Mouse (Mus musculus) brain, embryonic 18.5 days (tissue): ENCODE measurements around the gene Cit.

Experiments
- DNase-seq: peaks from one replicate; pipeline ENCODE4 v3.0.0-alpha.2; 2012; ENCODE audit warnings: low read depth, low spot score

Cit gene

DNA sequence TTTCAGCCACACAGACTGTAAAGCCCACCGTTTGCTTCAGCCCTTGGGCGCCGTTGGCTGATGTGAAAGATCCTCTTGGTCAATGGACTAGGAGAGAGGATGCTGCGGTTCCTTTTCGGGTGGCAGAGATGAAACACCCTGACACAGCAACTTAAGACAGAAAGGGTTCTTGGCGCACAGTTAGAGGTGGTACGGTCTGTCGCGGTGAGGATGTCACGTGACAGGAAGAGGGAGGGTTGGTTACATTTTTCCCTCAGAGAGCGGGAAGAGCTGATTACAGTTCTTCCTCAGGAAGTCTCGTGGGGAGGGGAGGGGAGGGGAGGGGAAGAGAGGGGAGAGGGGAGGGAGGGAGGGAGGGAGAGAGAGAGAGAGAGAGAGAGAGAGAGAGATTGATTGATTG is 192.7 kb downstream of the Cit start:
- no peak for DNase-seq

DNA sequence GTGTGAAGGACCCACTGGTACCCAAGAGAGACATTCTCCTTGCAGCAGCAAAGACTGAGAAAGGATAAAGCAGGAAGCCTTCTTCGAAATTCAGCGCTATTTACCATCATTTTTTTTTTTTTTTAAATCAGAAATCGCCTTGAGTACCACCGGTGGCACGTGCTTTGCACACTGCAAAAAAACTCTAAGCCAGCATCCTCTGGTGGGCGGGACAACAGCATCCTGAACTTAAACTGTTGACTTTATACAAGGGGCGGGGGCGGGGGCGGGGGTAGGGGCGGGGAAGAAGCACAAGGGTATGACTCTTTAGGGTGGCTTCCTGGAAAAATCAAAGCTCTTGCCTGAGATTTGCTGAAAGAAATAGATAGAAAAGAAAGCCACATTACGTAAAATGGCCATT is 194.6 kb downstream of the Cit start:
- DNase-seq = no peak

- no peak for DNase-seq
Observed at GRCm38 (mm10) chr5:116042241-116042640, 197.2 kb downstream of the Cit start.

GRCm38 (mm10) chr5:116045581-116045980 is 200.5 kb downstream of the Cit start:
- no peak for DNase-seq

DNA sequence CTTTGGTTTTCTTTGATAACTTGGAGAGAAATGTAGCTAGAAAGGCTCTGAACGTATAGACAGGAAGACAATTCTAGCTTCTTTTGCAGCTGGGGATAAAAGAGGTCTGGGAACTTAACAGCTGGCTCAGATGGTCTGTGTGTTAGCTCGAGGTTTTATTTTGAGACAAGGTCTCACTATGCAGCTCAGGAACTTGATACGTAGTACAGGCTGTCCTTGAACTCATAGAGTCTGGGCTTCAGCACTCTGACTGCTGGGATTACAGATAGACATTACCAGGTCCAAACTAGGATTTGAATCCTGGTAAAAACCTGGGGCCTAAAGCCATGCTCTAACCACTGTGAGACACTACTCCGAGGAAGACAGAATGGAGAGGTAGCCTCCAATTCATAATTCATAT is 201.2 kb downstream of the Cit start:
- DNase-seq = no peak

DNA sequence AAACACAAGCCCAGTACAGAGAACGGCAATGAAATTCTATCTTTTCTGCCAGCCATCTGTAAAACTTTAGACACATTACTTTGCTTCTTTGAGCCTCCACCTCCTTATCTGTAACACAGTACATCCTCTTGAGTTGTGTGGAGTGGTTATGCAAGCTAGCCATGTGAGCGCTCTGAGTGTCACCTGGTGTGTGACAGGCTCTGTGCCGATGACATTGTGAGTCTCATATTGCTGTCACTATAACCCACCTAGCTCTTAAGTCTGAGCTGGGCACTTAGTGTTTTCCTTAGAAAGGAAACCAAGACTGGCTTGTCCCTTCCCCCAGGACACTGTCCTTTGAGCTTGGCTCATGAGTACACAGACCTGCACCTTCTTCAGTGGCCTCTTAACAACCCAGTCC is 203.2 kb downstream of the Cit start:
- no peak for DNase-seq

DNA sequence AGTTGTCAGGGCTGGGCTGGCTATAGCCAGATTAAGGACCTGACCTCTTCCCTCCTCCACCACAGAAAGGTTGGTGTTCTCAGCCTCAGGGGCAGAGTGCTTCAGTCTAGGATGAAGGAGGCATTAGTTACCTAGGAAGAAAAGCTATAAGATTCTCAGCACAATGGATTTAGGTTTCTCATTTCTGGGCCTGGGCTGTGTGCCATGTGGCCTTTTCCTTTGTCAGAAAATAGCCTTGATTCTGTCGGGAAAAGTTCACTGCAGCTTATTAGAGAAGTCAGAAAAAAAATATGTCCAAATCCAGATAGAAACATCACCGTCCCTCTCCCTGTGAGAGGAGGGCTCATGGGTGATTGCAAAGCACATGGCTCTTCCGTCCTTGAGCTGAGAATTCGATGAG is 204.7 kb downstream of the Cit start:
- no peak for DNase-seq

DNA sequence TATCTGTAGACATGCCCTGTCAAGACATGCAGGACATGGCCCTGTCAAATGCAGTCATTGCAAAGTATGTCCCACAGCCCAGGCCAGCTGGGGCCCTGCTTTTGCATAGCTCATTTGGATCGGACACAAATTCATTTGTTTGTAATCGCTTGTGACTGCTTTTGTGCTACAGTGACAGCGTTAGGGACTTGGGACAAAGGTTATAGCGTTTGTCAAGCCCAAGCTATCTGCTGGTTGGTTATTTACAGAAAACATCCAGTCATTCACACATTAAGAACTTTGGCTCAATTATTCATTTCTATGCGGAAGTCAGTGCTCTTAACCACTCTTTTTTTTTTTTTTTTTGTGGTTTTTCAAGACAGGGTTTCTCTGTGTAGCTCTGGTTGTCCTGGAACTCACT is 207.1 kb downstream of the Cit start:
- no peak for DNase-seq

DNA sequence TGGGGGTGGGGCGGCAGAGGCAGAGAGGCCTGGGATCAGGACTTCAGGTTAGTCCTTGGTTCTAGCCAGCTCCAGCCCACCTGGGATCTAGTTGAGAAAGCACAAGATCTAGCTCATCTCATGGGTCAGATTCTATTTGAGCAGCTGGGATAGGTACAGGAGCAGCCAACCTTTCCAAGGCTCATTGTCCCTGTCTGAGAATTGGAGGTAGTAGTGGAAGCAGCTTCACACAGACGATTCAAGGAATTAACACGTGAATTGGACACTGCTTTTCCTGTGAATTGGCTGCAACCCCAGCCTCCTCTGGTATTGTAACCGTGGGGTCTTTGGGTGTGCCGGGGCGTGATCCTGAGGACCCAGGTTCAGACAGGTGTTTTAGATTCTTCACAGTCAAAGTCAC is 207.7 kb downstream of the Cit start:
- no peak for DNase-seq
